Mouse (Mus musculus): ENCODE data around the gene Tns2.
A peak's percentile ranks its signal among the peaks of the same experiment; 100 is the strongest.

Tns2 gene

DNA sequence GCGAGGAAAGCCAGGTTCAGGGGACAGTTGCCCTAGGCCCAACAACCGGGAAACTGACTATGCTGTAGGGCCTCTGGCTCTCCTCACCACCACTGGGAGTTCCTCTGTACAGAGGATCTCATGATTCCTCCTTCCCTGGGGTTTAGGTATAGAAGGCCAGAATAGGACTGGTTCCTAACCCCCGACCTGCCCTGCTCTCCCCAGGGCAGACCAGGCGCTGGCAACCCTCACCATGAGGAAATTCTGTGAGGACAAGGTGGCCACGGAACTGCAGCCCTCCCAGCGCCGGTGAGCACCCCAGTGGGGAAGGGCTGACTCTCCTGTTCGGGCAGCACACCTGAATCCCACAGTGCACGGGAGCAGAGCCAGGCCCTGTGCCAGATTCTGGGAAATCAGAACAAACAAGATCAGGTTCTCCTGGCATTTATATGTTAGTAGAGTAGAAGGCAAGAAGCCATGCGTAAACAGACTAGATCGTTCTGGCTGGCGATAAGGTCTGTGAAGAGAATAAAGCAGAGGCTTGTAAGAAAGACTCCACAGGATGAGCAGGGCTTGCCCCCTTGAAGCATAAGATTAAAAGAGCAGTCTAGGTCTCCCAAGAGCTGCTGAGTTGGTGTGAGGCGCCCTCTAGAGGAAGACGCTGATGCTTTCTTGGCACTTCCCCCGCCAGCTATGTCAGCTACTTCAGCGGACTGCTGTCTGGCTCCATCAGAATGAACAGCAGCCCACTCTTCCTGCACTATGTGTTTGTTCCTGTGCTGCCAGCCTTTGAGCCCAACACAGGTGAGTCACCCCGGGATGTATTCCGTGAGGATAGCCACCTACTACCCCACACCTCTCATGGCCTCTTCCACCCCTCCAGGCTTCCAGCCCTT is 8.7 kb downstream of the Tns2 start:
- DNase-seq (ENCODE audit: low spot score in 2 of 2): peak; percentile 56 to 68

DNA sequence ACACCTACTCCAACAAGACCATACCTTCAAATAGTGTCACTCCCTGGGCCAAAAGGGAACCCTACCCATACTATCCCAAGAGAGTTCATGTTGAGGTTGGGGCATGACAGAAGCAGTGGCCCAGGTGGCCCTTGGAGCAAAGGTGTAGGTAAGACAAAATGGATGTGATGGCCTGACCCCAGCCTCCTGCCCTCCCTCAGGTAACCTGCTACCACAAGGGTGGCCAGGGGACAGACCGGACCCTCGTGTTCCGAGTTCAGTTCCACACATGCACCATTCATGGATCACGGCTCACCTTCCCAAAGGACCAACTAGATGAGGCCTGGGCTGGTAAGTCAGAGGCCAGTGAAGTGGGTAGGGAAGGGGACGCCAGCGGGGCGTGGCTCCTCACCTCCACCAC is 10.1 kb downstream of the Tns2 start:
- DNase-seq (ENCODE audit: low spot score in 2 of 2): no peak

DNA sequence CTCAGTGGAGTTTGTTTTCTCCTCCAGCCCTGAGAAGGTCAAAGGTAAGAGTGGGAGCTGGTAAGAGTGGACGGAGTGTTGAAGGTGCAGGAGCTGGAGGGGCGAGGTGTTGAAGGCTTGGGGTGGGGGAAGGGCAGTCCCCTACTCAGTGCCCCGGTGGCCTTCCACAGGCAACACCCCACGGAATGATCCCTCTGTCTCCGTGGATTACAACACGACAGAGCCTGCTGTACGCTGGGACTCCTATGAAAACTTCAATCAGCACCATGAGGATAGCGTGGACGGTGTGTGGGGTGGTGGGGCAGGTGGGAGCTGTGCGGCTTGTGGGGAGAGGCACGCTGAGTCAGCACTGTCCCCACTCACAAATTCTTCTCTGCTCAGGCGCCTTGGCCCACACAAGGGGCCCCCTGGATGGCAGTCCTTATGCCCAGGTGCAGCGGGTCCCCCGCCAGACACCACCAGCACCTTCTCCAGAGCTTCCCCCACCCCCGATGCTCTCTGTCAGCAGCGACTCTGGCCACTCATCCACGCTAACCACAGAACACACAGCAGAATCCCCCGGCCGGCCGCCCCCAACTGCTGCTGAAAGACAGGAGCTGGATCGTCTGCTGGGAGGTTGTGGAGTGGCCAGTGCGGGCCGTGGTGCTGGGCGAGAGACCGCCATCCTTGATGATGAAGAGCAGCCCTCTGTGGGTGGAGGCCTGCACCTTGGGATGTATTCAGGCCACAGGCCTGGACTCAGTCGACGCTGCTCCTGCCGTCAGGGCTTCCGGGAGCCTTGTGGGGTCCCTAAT is 10.7 kb downstream of the Tns2 start:
- DNase-seq (ENCODE audit: low spot score in 2 of 2): no peak

DNA sequence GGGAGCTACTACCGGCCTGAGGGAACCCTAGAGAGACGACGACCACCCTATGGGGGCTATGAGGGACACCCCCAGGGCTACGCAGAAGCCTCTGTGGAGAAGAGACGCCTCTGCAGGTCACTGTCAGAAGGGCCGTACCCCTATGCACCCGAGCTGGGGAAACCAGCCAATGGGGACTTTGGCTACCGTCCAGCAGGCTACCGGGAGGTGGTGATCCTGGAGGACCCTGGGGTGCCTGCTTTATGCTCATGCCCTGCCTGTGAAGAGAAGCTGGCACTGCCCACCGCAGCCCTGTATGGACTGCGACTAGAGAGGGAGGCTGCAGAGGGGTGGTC is 11.2 kb downstream of the Tns2 start:
- no peak for DNase-seq (ENCODE audit: low spot score in 2 of 2)

DNA sequence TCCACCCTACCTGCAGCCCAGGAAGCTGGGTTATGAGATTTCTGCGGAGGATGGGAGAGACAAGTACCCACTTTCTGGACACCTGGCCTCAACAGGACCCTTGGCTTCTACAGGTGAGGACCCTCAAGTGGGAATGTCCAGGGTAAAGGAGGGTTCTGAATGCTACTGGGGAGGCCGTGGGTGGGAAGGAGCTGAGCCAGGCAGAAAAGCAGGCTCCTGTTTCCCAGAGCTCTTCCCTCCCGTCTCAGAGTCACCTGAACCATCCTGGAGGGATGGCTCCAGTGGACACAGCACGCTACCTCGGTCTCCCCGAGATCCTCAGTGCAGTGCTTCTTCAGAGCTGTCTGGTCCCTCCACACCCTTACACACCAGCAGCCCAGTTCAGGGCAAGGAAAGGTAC is 12.0 kb downstream of the Tns2 start:
- no peak for DNase-seq (ENCODE audit: low spot score in 2 of 2)

DNA sequence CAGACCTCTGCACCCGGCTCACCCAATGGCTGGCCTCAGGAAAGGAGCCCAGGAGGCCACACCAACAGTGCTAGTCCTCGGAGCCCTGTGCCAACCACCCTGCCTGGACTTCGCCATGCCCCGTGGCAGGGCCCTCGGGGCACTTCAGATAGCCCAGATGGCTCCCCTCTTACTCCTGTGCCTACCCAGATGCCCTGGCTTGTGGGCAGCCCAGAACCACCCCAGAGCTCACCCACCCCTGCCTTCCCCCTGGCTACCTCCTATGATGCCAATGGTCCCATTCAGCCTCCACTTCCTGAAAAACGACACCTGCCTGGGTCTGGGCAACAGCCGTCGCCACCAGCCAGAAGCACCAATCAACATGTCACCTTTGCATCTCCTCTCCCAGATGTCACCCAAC is 12.6 kb downstream of the Tns2 start:
- no peak for DNase-seq (ENCODE audit: low spot score in 2 of 2)

DNA sequence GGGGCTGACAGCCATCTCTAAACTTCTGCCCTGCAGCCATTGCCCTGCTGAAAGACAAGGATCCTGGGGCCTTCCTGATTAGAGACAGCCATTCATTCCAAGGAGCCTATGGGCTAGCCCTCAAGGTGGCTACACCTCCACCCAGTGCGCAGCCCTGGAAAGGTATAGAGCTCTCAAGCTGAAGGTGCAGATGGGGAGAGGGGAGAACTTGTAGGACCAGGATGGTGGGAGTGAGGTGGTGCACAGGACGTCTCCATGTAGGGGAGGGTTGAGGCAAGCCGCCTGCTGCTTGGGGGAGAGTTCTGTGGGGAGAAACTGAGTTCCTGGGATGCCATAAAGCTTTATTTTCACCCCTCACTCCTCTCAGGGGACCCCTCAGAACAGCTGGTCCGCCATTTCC is 13.5 kb downstream of the Tns2 start:
- no peak for DNase-seq (ENCODE audit: low spot score in 2 of 2)

DNA sequence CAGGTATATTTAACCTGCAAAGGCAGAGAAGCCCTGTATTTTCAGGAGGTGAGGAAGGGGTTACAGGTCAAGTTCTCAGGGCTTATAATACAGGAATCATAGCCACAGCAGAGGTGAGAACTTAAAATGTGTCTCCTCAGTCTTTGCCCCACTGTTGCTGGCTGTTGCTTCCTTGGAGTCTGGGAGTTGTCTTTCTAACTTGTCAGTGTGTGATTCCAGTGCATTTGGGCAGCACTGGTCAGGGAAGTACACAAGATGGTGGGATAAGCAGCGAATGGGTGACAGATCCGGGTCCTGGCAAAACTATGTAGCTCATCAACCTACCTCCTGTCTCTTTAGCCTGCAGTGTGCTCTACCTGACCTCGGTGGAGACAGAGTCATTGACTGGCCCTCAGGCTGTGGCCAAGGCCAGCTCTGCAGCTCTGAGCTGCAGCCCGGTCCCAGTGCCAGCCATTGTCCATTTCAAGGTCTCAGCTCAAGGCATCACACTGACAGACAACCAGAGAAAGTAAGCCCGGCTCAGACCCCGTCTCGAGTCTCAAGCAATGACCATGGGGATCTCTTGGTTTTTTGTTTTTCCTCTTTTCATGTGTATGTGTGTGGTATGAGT is 14.5 kb downstream of the Tns2 start:
- no peak for DNase-seq (ENCODE audit: low spot score in 2 of 2)

DNA sequence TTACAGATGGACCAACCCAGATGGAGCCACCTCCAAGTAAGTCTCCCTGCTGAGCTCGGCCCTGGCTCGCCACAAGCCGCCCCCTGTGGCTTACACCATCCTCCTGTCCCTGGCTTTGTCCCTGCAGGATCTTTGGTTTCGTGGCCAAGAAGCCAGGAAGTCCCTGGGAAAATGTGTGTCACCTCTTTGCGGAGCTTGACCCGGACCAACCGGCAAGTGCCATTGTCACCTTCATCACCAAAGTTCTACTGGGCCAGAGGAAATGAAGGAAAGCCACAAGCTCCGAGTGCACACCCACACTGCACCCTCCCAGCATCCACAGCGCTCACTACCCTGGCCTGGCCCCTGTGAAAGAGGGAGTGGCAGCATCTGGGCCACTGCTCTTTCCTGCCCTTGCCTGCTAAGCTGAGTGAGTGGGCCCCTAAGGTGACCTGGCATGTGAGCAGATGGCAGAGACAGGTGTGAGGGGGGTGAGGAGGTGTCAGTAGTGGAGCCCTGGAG is 15.6 kb downstream of the Tns2 start:
- DNase-seq (ENCODE audit: low spot score in 2 of 2): no peak

DNA sequence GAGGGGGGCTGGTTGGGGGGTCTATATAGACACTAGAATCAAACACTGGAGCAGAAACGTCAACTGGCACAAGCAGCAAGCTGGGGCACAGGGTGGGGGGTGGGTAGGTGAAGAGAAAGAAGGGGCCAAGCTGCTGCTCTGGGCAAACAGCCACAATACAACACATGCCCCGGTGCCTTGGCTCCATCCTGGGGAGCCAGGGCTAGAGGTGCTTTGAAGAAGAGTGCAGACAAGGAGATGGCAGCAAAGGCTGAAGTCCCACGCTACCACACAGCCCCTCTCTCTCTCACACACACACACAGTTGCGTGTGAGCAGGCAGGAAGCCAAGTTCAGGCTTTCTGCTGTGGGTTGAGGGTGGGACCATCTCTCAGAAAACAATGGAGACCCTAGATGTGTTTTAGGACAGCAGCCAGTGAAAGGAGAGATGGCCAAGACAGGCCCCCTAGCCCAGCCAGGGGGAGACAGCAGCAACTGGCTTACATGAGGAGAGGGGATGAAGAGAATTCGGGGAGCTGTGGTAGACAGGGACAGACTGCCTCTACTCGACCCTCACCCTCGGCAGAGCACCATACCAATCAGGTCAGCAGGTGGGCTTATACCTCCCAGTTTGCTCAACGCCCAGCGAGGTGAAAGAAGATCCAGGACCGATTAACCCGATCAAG is 16.7 kb downstream of the Tns2 start:
- DNase-seq (ENCODE audit: low spot score in 2 of 2): no peak

DNA sequence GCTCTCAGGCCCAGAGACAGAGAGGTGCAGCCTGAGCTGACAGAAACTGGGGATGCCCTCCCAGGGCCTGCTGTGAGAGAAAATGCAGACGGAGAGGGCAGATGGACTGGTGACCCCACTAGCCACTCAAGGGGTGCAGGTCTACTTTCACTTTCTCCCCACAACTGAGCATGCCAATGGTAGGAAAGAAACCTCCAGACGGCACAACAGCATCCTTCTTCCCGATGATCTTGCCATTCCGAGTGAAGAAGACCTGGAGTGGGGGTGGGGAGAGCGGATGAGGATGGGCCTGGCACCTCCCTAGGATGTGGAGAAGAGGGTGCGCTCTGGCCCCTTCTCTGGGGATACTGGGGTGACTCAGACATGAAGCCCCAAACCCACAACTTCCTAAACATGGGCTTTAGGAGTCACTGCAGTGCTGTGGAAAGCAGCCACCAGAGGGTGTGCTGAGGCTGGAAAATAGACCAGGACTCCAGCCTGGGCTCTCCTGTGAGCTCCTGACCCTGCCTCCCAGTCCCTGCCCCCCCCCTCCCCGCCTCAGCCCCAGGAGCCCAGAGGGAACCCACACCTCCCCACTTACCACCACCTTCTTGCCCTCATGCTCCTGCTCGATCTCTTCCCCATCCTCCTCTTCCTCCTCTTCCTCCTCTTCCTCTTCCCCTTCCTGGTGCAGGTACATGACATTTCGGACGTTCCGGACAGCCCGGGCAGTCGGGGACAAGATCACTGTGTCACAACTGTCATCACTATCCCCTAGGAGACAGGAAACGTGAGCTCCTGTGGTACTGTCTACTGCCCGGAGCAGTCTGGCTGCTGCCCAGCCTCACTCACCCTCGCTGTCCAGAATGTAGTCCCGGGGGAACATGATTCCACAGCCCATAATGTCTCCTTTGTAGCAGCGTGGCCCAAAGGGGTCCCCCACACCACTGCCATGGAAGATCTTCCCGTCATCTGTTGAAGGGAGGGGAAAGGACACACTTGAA is 17.5 kb downstream of the Tns2 start:
- no peak for DNase-seq (ENCODE audit: low spot score in 2 of 2)

DNA sequence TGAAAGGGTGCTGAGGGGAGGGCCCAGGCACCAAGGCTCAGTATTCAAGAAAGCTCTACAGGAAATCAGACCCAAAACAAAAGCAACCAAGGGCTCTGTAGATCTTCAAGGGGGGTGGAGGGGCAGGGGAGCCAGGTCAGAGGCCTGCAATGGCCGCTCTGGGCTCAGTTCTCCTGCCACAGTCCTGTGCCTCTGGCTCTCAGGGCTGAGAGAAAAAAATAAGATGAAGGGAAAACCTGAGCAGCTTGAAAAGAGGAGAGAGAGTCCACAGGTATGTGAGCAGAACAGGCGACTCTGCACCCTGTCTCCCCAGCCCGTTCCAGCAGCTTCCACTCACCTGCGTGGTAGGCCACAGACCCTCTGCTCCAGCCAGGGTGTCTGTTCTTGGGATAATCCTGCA is 18.4 kb downstream of the Tns2 start:
- DNase-seq (ENCODE audit: low spot score in 2 of 2): no peak

DNA sequence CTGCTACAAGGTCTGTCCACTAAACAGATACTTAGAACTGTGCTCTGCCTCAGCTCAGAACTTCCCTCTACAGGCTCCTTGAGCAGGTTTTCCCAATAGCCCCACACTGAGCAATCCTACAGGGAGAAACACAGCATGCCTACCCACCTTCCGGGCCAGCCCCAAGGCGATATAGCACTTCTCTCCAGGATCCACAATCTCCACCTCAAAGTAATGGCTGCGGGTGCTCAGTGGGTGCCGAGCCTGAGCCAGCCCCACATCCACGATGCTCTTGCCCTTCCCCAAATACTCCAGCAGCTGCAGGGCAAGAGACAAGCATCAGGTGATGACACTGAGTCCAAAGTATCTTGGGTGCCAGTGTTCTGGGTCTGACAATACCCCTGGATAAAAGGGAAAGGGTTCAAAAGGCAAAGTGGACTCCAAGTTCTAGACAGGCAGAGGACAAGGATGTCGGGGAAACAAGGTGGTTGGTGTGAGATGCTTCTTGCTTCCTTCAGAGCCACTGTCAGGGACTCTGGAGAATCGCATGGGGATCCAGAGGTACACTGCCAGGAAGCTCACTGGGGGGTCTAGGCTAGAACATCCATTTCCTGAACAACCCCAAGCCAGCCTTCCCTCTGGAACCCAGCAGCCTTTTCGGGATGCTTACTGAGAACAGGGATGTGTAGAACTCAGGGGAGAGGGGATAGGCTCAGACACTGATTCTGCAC is 19.1 kb downstream of the Tns2 start:
- no peak for DNase-seq (ENCODE audit: low spot score in 2 of 2)

DNA sequence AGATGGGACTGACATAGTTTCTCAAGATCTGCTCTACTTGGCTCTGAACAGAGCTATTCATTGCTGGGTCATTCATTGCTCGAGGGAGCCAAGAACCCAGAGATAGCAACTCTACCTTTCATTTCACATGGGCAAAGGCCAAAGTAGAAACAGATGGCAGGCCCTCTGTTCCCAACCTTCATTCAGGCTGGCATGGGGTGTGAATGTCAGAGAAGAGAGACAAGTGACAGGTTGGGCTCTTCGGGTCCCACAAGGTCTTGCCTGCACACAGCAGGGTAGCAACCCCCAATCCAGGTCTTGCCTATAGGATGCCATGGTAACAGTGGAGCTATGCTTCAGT is 19.6 kb downstream of the Tns2 start:
- DNase-seq (ENCODE audit: low spot score in 2 of 2): no peak

DNA sequence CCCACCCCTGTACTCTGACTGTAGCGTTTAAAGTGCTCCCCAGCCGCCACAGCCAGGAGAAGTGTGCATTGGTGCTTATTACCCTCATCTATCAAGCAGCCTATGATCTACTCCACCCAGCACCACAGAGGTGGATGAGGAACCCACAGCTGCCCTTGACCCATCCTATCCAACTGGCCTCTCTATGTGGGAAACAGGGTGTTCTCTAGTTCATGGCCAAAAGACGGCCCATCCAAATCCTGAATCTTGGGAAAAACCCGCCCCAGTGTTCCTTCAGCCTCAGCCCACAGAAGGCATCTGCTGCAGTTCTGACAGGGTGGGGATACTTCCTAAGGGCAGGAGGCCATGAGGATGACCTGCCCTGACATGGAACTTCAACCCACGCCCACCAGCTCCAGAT is 20.3 kb downstream of the Tns2 start:
- no peak for DNase-seq (ENCODE audit: low spot score in 2 of 2)

DNA sequence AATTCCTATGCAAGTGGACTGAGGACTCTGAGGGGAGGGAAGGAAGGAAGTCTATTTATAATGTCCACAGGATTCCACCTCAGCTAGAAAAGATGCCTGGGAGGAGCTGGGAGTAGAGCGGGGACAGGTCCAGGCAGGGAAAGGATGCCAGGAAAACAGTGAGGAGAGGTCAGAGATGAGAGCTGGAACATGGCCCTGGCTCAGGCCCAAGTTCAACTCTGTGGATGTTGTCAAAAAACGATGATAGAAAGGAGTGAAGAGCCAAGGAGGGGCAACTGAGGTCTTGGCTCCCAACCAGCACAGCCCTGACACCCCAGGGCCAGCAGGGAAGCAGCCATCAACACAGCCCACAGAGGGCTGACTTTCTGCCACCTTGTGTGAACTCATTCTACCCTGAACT is 26.1 kb downstream of the Tns2 start:
- no peak for DNase-seq (ENCODE audit: low spot score in 2 of 2)

DNA sequence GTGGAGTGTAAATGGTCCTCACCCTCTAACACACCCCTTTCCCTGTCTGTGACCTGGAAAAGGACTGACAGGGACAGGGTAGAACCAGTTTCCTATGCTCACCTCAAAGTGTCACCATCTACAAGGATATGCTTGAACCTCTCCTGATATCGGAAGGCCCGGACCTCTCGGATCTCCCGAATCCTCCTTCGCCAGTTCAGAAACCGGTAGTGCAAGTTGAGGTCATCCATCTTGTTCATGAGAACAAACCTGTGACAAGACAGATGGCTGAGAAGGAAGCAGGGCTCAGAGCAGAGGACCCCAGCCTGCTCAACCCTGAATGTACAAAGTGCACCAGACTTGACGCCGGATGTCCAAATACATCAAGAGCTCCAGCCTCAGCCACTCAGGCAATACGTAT is 33.1 kb downstream of the Tns2 start:
- no peak for DNase-seq (ENCODE audit: low spot score in 2 of 2)

DNA sequence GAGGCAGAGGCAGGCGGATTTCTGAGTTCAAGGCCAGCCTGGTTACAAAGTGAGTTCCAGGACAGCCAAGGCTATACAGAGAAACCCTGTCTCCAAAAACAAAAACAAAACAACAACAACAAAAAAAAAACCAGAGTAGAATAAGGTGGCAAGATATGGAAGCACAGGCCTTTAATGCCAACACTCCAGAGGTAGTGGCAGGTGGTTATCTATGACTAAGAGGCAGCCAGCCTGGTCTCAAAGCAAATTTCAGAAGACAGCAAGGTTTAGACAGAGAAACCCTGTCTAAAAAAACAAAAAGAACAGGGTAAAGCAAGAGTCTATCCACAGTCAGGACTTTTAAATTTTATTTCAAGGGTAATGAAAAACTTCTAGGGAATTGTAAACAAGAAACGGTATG is 34.5 kb downstream of the Tns2 start:
- DNase-seq (ENCODE audit: low spot score in 2 of 2): no peak

DNA sequence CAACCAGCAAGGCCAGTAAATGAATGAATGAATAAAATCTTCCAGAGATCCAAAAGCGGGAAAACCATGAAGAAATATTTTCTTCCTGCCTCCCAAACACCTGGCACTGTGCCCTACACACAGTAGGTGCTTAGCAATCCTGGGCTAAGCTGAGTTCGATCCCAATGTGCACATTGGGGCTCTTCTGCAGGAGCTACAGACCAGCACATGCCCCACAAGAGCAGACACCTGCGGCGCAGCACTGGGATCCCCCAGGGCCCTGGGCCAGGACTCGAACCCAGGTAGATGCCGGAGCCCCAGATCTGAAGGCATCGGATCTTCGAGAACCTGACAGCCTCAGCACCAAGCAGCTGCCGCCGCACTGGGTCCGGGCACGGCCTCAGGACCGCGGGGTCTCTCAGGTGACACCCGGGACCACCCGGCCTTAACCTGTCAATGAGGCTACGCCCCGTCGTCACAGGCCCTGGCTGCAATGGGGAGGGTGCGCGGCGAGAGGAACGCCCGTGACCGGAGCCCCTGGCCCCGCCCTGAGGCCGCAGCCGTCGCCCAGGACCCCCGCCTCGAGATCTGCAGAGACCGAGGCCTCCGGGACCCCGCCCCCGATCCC is 35.4 kb downstream of the Tns2 start:
- DNase-seq (ENCODE audit: low spot score in 2 of 2): no peak

DNA sequence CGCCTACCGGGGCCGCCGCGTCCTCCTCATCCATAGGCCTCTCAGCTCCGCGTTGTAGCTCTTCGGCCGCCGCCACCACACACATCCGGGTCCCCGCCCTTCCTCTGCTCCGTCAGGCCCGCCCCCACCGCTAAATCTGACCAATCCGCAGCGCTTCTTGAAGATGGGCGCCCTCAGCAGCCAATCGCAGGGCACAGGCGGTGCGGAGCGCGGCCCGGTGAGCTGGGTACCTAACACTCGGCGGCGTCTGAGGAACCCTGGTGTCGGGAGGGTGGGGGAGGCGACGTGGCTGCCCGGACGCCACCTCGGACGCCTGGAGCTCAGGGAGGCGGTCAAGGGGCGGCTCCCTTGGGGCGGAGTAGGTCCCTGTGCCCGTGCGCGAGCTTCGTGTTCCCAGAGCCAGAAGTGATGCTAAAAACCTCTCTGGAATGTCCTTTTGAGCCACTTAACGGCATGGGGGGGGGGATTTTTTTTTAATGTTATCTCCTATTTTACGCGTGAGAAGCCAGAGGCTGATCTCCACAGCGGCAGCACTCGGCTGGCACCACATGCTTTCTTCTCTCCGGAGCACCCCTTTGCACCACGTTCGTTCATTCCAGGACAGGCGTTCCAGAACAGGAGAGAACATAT is 36.0 kb downstream of the Tns2 start, which contains the start of gene Spryd3:
TSS of gene Spryd3 (minus strand) at position 106 of the 630 bp plus-strand sequence.
- DNase-seq (ENCODE audit: low spot score in 2 of 2): peak; percentile 98 to 99
